Mouse (Mus musculus): ENCODE data around the gene Copz2. TPM values are rescaled to one million over a fixed set of nuclear protein-coding genes. Genes with fewer than 3 reads are reported as not detected.

Copz2 gene
- total RNA-seq, 2 experiments from 2014 or later, result 5.5 to 7.8 TPM

DNA sequence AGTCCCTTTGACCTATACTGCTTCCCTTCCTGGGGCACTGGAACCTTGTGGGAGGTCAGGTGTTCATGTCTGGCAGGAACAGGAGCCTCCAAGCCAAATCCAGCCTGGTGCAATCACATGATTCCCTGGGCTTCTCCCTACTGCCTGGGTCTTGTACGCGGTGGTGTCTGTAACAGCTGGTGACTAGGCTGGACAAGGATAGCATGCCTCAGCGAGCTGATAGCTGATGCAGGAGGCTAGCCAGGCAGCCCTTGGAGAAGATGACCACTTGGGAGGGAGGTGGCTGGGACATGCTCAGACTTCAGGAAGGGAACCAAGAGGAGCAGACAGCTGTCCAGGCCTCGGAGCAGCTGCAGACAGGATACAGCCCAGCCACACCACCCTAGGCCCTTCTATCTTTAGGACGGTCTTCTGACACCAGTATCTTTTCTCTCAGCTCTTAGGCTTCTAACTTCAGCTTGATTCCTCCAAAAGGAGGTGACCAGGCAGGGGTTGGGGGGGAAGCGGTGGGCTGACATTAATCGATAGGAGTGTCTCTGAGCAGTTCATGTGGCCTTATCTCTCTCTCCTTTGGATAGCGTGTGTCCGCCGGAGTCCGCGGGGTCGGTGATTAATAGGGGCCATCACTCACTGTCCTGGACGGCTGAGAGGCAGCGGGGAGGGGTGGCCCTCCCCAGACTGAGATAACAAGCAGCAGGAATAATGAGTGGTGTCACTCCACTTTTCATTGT lies 56.9 kb downstream of the Copz2 start:
- DNase-seq, result no peak

- DNase-seq, result no peak
Observed at GRCm38 (mm10) chr11:96908594-96908993, 58.9 kb downstream of the Copz2 start.

- peak; percentile 71 to 84 for DNase-seq
Observed at GRCm38 (mm10) chr11:96910003-96910402, 60.3 kb downstream of the Copz2 start.

Small RNA genes within 50 kb of the gene (microRNA-seq; reads per million reads assigned to microRNA genes)
- 53.8 to 57.3 reads per million in 2 experiments for gene Mir152

Other genes with a start within 250 kb of the Copz2 start
- 10 to 100 TPM; 51.0 to 54.4 TPM for gene Snx11, start 72.3 kb upstream of the Copz2 start, total RNA-seq (2021)
- 10 to 100 TPM; 52.4 to 54.9 TPM for gene Cbx1, start 60.7 kb upstream of the Copz2 start, total RNA-seq (2021)
- gene Nfe2l1, start 19.9 kb upstream of the Copz2 start, total RNA-seq (2021), result 100 to 1,000 TPM; 201 to 234 TPM
- 10 to 100 TPM; 32.8 to 34.0 TPM for gene Cdk5rap3, start 66.6 kb downstream of the Copz2 start, total RNA-seq (2021)
- gene Prr15l, start 78.2 kb downstream of the Copz2 start, total RNA-seq (2021), result not detected
- 10 to 100 TPM; 29.8 to 34.5 TPM for gene Pnpo, start 94.1 kb downstream of the Copz2 start, total RNA-seq (2021)
- gene Sp2, start 133.1 kb downstream of the Copz2 start, total RNA-seq (2021), result 10 to 100 TPM; 12.3 to 12.6 TPM
- 1 to 10 TPM in 1 of 2 experiments, under 1 TPM in 1; 0.78 to 1.2 TPM for gene Sp6, start 163.5 kb downstream of the Copz2 start, total RNA-seq (2021)
- gene Scrn2, start 180.1 kb downstream of the Copz2 start, total RNA-seq (2021), result 1 to 10 TPM; 4.5 to 4.9 TPM
- gene Lrrc46, start 191.5 kb downstream of the Copz2 start, total RNA-seq (2021), result under 1 TPM; 0.76 to 0.85 TPM
- 10 to 100 TPM; 74.8 to 75.4 TPM for gene Mrpl10, start 191.7 kb downstream of the Copz2 start, total RNA-seq (2021)
- gene Osbpl7, start 200.8 kb downstream of the Copz2 start, total RNA-seq (2021), result 10 to 100 TPM; 16.0 to 16.9 TPM